Mouse (Mus musculus): ENCODE measurements around the gene Mto1. TPM values are rescaled to one million over a fixed set of nuclear protein-coding genes. Genes with fewer than 3 reads are reported as not detected.
"Not testable (repeated sequence)": the region's sequence is repeated elsewhere in the genome, so short reads cannot be mapped to it uniquely, and the experiment has no call there.

The Mto1 gene
- polyA plus RNA-seq, 1 experiment from 2014 or later: 28.5 TPM

DNA sequence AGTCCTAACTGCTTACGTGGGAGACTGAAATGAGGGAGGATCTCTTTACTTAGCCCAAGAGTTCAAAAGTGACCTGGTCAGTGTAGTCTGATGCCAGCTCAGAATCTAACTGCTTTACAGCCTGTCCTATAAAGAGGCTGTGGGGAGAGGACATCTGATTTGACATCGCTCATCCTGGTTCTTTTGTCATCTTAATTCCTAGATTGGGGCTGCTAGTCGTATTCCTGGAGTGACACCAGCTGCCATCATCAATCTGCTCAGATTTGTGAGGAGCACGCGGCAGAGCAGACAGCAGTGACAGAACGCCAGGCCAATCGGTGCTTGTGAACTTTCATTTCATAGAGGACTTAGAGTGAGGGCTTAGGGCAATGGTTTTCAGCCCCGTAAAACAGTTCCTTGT is 25.6 kb downstream of the Mto1 start:
- Histone ChIP-seq H3K27me3 (ENCODE audit: control insufficient read depth, insufficient read depth, low read length) (no peaks in the 10 kb centered on the region), H3K27ac (no peak overlapping the region), H3K4me1 (replicated peaks; ENCODE audit: control insufficient read depth, insufficient read depth, low read length) (peaks cover 4% of the 10 kb centered on the region; the same call in 1 of the 2 replicates), H3K36me3 (replicated peaks; ENCODE audit: control insufficient read depth, insufficient read depth) (peaks cover 94% of the 10 kb centered on the region), H3K4me2 (replicated peaks) (no peak overlapping the region), H3K4me3 (replicated peaks; ENCODE audit: low read length) (no peak overlapping the region), H3K9ac (no peak overlapping the region), H3K9me3 (ENCODE audit: control insufficient read depth, low read length) (no peaks in the 10 kb centered on the region)
- DNase-seq (ENCODE audit: low spot score) (no peak), ATAC-seq (ENCODE audit: low FRiP score) (no peak)
- WGBS: 79% methylated on average over 8 of the region's 8 CpGs

GRCm38 (mm10) chr9:78474270-78474669 is 26.3 kb downstream of the Mto1 start:
- 92% methylated on average over 2 of the region's 2 CpGs for WGBS
- H3K27me3 ChIP-seq (ENCODE audit: control insufficient read depth, insufficient read depth, low read length): no peaks in the 10 kb centered on the region
- DNase-seq (ENCODE audit: low spot score) (no peak), ATAC-seq (ENCODE audit: low FRiP score) (no peak)
- peaks cover 5% of the 10 kb centered on the region; the same call in 1 of the 2 replicates for H3K4me1 ChIP-seq (replicated peaks; ENCODE audit: control insufficient read depth, insufficient read depth, low read length)
- no peak overlapping the region for H3K4me3 ChIP-seq (replicated peaks; ENCODE audit: low read length)
- no peak overlapping the region for H3K9ac ChIP-seq
- no peak overlapping the region for H3K4me2 ChIP-seq (replicated peaks)
- H3K27ac ChIP-seq: no peak overlapping the region
- no peaks in the 10 kb centered on the region for H3K9me3 ChIP-seq (ENCODE audit: control insufficient read depth, low read length)
- H3K36me3 ChIP-seq (replicated peaks; ENCODE audit: control insufficient read depth, insufficient read depth): peaks cover 94% of the 10 kb centered on the region

DNA sequence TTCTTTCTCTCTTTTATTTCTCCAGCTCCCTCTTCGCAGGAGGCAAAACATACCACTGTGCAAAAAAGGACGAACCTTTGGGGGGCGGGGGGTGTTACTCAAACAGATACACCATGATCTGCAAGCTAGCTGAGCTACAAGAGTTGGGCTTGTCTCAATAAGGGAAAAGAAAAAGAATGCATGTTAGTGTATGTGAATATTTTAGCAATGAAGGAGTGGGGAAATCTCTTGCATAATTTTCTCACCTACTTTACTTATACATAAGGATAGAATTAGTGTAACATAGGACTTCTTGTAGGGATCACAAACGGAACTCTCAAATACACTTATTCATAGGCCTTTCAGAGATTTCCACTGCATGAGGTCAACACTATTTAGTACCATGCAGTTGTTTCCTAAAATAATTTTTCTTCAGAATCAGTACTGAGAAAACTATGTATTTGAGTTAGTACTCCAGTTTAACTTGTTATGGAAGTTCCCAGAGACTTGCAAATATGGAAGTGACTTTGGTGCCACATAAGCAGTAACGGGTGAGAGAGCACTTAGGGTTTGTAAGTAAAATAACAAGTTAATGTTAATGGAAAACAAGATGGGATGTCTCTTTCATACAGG is 26.9 kb downstream of the Mto1 start:
- H3K4me2 ChIP-seq (replicated peaks): no peak overlapping the region

DNA sequence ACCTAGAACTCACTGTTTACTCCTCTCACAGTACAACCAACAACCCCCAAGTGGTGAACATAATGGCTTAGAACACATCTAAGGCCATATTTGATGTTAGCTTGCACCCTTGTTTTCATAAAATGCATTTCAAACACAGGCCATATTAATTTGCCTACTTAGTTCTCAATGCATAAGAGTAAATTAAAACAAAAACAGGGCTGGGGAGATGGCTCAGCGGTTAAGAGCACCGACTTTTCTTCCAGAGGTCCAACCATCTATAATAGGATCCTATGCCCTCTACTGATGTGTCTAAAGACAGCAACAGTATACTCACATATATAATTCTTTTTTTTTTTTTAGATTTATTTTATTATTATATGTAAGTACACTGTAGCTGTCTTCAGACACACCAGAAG is 27.4 kb downstream of the Mto1 start:
- H3K4me1 ChIP-seq (replicated peaks; ENCODE audit: control insufficient read depth, insufficient read depth, low read length): peaks cover 9% of the 10 kb centered on the region; the same call in 1 of the 2 replicates
- no peak overlapping the region for H3K9ac ChIP-seq
- no peak overlapping the region for H3K27ac ChIP-seq
- DNase-seq (ENCODE audit: low spot score): no peak
- H3K36me3 ChIP-seq (replicated peaks; ENCODE audit: control insufficient read depth, insufficient read depth): peaks cover 94% of the 10 kb centered on the region
- no peak overlapping the region for H3K4me2 ChIP-seq (replicated peaks)
- no peak for ATAC-seq (ENCODE audit: low FRiP score)
- 90% methylated on average over 2 of the region's 2 CpGs for WGBS
- H3K27me3 ChIP-seq (ENCODE audit: control insufficient read depth, insufficient read depth, low read length): no peaks in the 10 kb centered on the region
- H3K4me3 ChIP-seq (replicated peaks; ENCODE audit: low read length): no peak overlapping the region
- H3K9me3 ChIP-seq (ENCODE audit: control insufficient read depth, low read length): no peaks in the 10 kb centered on the region

More for the DNA sequence above, 26.9 kb downstream of the Mto1 start:
- Histone ChIP-seq H3K27ac (no peak overlapping the region), H3K9me3 (ENCODE audit: control insufficient read depth, low read length) (no peaks in the 10 kb centered on the region), H3K4me1 (replicated peaks; ENCODE audit: control insufficient read depth, insufficient read depth, low read length) (peaks cover 9% of the 10 kb centered on the region; the same call in 1 of the 2 replicates), H3K9ac (no peak overlapping the region), H3K27me3 (ENCODE audit: control insufficient read depth, insufficient read depth, low read length) (no peaks in the 10 kb centered on the region), H3K4me3 (replicated peaks; ENCODE audit: low read length) (no peak overlapping the region), H3K36me3 (replicated peaks; ENCODE audit: control insufficient read depth, insufficient read depth) (peaks cover 94% of the 10 kb centered on the region)
- DNase-seq (ENCODE audit: low spot score): no peak
- ATAC-seq (ENCODE audit: low FRiP score): no peak
- 89% methylated on average over 5 of the region's 5 CpGs for WGBS

DNA sequence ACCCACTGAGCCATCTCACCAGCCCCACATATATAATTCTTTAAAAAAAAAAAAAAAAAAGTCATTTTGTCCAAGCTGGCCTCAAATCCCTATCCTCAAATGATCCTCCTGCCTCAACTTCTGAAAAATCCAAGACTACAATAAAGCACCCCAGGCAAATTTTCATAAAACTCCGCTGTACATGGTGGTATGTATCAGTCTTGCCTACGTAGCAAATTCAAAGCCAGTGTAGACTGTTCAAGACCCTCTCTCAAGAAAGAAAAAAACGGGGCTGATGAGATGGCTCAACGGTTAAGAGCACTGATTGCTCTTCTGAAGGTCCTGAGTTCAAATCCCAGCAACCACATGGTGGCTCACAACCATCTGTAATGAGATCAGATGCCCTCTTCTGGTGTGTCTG is 27.9 kb downstream of the Mto1 start:
- Histone ChIP-seq H3K27me3 (ENCODE audit: control insufficient read depth, insufficient read depth, low read length) (no peaks in the 10 kb centered on the region), H3K9me3 (ENCODE audit: control insufficient read depth, low read length) (no peaks in the 10 kb centered on the region), H3K36me3 (replicated peaks; ENCODE audit: control insufficient read depth, insufficient read depth) (peaks cover 91% of the 10 kb centered on the region), H3K9ac (no peak overlapping the region), H3K4me1 (replicated peaks; ENCODE audit: control insufficient read depth, insufficient read depth, low read length) (peaks cover 9% of the 10 kb centered on the region; the same call in 1 of the 2 replicates), H3K4me3 (replicated peaks; ENCODE audit: low read length) (no peak overlapping the region), H3K27ac (no peak overlapping the region), H3K4me2 (replicated peaks) (no peak overlapping the region)
- ATAC-seq (ENCODE audit: low FRiP score) (no peak), DNase-seq (ENCODE audit: low spot score) (no peak)
- WGBS: 88% methylated on average over 4 of the region's 4 CpGs

DNA sequence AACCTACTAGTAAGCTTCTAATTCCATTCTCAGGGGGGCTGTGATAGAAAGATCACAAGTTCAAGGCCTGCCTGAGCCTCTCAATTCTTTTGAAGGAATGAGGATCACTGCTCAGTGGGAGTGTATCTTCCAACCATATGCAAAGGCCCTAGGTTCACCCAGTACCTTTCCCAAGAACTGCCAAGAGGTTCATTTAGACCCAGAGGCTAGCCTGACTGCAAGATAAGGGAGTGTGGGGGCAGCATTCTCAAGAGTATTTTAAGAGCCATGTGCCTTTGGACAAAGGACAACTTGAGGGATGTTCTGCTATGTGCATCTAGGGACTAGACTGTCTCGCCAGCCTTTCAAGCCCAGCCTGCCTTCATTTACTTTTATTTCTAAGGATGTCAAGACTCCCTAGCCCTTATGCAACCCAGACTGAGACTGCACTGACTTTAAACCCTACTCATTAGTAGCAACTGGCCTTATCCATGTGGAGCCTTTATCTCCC is 28.6 kb downstream of the Mto1 start:
- H3K36me3 ChIP-seq (replicated peaks; ENCODE audit: control insufficient read depth, insufficient read depth): peaks cover 87% of the 10 kb centered on the region

DNA sequence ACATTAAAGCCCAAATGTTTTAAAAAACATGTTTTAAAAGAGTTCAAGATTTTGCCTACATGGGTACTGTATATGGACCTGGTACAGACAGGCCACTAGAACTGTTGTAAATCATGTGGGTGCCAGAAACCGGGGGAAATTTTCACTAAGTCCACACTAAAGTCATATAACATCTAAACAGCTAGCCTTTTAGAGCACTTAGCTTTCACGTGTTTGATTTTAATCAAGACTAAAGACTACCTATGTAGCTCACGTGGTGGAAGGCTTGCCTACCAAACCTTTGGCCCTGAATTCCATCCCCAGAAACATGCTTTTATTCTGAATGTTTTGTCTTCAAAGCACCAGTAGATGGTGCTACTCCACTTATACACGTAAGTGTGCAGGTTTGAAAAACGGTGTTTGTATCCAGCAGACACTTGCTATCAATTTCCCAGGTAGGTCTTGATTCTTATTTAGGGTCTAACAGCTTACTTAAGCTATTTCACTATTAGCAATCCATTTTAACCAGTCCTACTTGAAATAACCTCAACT is 29.1 kb downstream of the Mto1 start:
- DNase-seq (ENCODE audit: low spot score) (peak; percentile 69), ATAC-seq (ENCODE audit: low FRiP score) (no peak)
- H3K9ac ChIP-seq: no peak overlapping the region; the same call in 1 of the 2 replicates
- peaks cover 9% of the 10 kb centered on the region; the same call in 1 of the 2 replicates for H3K4me1 ChIP-seq (replicated peaks; ENCODE audit: control insufficient read depth, insufficient read depth, low read length)
- H3K9me3 ChIP-seq (ENCODE audit: control insufficient read depth, low read length): no peaks in the 10 kb centered on the region
- 4% methylated on average over 5 of the region's 5 CpGs for WGBS
- H3K36me3 ChIP-seq (replicated peaks; ENCODE audit: control insufficient read depth, insufficient read depth): peaks cover 82% of the 10 kb centered on the region
- H3K27ac ChIP-seq: no peak overlapping the region
- peak overlapping the region; percentile 30; the same call in 1 of the 2 replicates for H3K4me2 ChIP-seq (replicated peaks)
- no peaks in the 10 kb centered on the region for H3K27me3 ChIP-seq (ENCODE audit: control insufficient read depth, insufficient read depth, low read length)
- H3K4me3 ChIP-seq (replicated peaks; ENCODE audit: low read length): no peak overlapping the region; the same call in 1 of the 2 replicates

More for the DNA sequence above, 28.6 kb downstream of the Mto1 start:
- ATAC-seq (ENCODE audit: low FRiP score) (no peak), DNase-seq (ENCODE audit: low spot score) (no peak)
- 14% methylated on average over 1 of the region's 1 CpGs for WGBS
- H3K4me3 ChIP-seq (replicated peaks; ENCODE audit: low read length): no peak overlapping the region
- H3K27me3 ChIP-seq (ENCODE audit: control insufficient read depth, insufficient read depth, low read length): no peaks in the 10 kb centered on the region
- H3K9ac ChIP-seq: no peak overlapping the region
- no peak overlapping the region for H3K4me2 ChIP-seq (replicated peaks)
- no peak overlapping the region for H3K27ac ChIP-seq
- no peaks in the 10 kb centered on the region for H3K9me3 ChIP-seq (ENCODE audit: control insufficient read depth, low read length)
- H3K4me1 ChIP-seq (replicated peaks; ENCODE audit: control insufficient read depth, insufficient read depth, low read length): peaks cover 9% of the 10 kb centered on the region; the same call in 1 of the 2 replicates

- not testable (repeated sequence) for DNase-seq (ENCODE audit: low spot score); H3K9me3 ChIP-seq (ENCODE audit: control insufficient read depth, low read length); H3K9ac ChIP-seq; ATAC-seq (ENCODE audit: low FRiP score); H3K27me3 ChIP-seq (ENCODE audit: control insufficient read depth, insufficient read depth, low read length); H3K27ac ChIP-seq; H3K4me3 ChIP-seq (replicated peaks; ENCODE audit: low read length)
- Histone ChIP-seq H3K4me2 (replicated peaks) (peak overlapping the region; percentile 30), H3K4me1 (replicated peaks; ENCODE audit: control insufficient read depth, insufficient read depth, low read length) (peaks cover 17% of the 10 kb centered on the region), H3K36me3 (replicated peaks; ENCODE audit: control insufficient read depth, insufficient read depth) (peaks cover 72% of the 10 kb centered on the region)
- WGBS: 54% methylated on average over 1 of the region's 1 CpGs
Measured at GRCm38 (mm10) chr9:78478009-78478605, 30.1 kb downstream of the Mto1 start.

- peak overlapping the region; percentile 92 for H3K4me2 ChIP-seq (replicated peaks)
- WGBS: 29% methylated on average over 8 of the region's 8 CpGs
- H3K9me3 ChIP-seq (ENCODE audit: control insufficient read depth, low read length); H3K27me3 ChIP-seq (ENCODE audit: control insufficient read depth, insufficient read depth, low read length); DNase-seq (ENCODE audit: low spot score); H3K27ac ChIP-seq; ATAC-seq (ENCODE audit: low FRiP score): not testable (repeated sequence)
- peak overlapping the region; percentile 32; the same call in 1 of the 2 replicates for H3K9ac ChIP-seq
- peaks cover 60% of the 10 kb centered on the region for H3K36me3 ChIP-seq (replicated peaks; ENCODE audit: control insufficient read depth, insufficient read depth)
- peaks cover 18% of the 10 kb centered on the region for H3K4me1 ChIP-seq (replicated peaks; ENCODE audit: control insufficient read depth, insufficient read depth, low read length)
- peak overlapping the region; percentile 84 for H3K4me3 ChIP-seq (replicated peaks; ENCODE audit: low read length)
Measured at GRCm38 (mm10) chr9:78479308-78479707, 31.3 kb downstream of the Mto1 start.
